Mouse (Mus musculus) kidney, postnatal 0 days (tissue): Measurements from ENCODE around the gene Farp1. TPM values are rescaled to one million over a fixed set of nuclear protein-coding genes. Genes with fewer than 3 reads are reported as not detected.
A peak's percentile ranks its signal among the peaks of the same experiment; 100 is the strongest.

Experiments
- ATAC-seq: fragments of 200-750 bp; cut with Nextera tagmentation; replicated peaks from 2 replicates; pipeline ENCODE4 v1.8.0; 2017; ENCODE audit warnings: low read depth, moderate number of reproducible peaks, moderate TSS enrichment, moderate library complexity; ENCODE audit not compliant: low FRiP score
- DNase-seq: peaks from one replicate; pipeline ENCODE4 v3.0.0-alpha.2; 2016; ENCODE audit warnings: low spot score
- H3K27ac ChIP-seq: fragments of 300-500 bp; sonication (generic); 2 replicates; pipeline ENCODE4 v1.5.1; 2014; ENCODE audit warnings: mild to moderate bottlenecking
- H3K27me3 ChIP-seq: fragments of 300-500 bp; sonication (generic); 2 replicates; pipeline ENCODE4 v1.6.1; 2014; ENCODE audit warnings: low read length, mixed read lengths; ENCODE audit not compliant: insufficient read depth
- H3K36me3 ChIP-seq: fragments of 300-500 bp; sonication (generic); 2 replicates; pipeline ENCODE4 v1.6.1; 2014; ENCODE audit warnings: low read length, mixed read lengths; ENCODE audit not compliant: insufficient read depth
- H3K4me1 ChIP-seq: fragments of 300-500 bp; sonication (generic); replicated peaks from 2 replicates; pipeline ENCODE4 v1.6.1; 2014; ENCODE audit warnings: antibody characterized with exemption, low read length, mixed read lengths; ENCODE audit not compliant: insufficient read depth
- H3K4me2 ChIP-seq: fragments of 300-500 bp; sonication (generic); 2 replicates; pipeline ENCODE4 v1.6.1; 2014; ENCODE audit warnings: mild to moderate bottlenecking, low read length, moderate library complexity, mixed read lengths
- H3K4me3 ChIP-seq: fragments of 300-500 bp; sonication (generic); replicated peaks from 2 replicates; pipeline ENCODE4 v1.5.1; 2014; ENCODE audit warnings: low read depth, low read length
- H3K9ac ChIP-seq: fragments of 300-500 bp; sonication (generic); 2 replicates; pipeline ENCODE4 v1.6.1; 2014; ENCODE audit warnings: low read depth, low read length
- H3K9me3 ChIP-seq: fragments of 300-500 bp; sonication (generic); replicated peaks from 2 replicates; pipeline ENCODE4 v1.6.1; 2016; ENCODE audit warnings: low read length, inconsistent platforms, mixed read lengths
- CTCF ChIP-seq: IDR thresholded peaks from 2 replicates; pipeline ENCODE4 v1.5.1; 2016; ENCODE audit warnings: antibody characterized with exemption, low read depth, mild to moderate bottlenecking, moderate library complexity
- WGBS: fragments of 180-500 bp; shearing (Covaris S2); extraction: QIAGEN DNeasy Blood & Tissue Kit; methylation state at CpG from one replicate; pipeline ENCODE4 v1.1.7; 2014; 5-methylcytosine and 5-hydroxymethylcytosine counted together
- polyA plus RNA-seq: library from polyadenylated mRNA; unstranded; fragments of >200 nt; fragmentation: Nextera tagmentation; extraction: Ambion mirVana; gene quantifications from 2 replicates; pipeline ENCODE4 v1.2.1, GENCODE M21; 2015

The Farp1 gene
- polyA plus RNA-seq, 1 experiment from 2014 or later, result 23.4 TPM

GRCm38 (mm10) chr14:121252542-121252941, 217.5 kb downstream of the Farp1 start:
- H3K9me3 ChIP-seq, result no peaks in the 10 kb centered on the region
- H3K27ac ChIP-seq, result no peak overlapping the region
- ATAC-seq (no peak), DNase-seq (no peak)
- H3K27me3 ChIP-seq, result no peaks in the 10 kb centered on the region
- no peak overlapping the region for H3K4me3 ChIP-seq
- no peak overlapping the region for H3K4me2 ChIP-seq
- TF ChIP-seq CTCF, result no peak
- peaks cover 23% of the 10 kb centered on the region for H3K36me3 ChIP-seq
- 91% methylated on average over 10 of the region's 10 CpGs for WGBS
- no peaks in the 10 kb centered on the region for H3K4me1 ChIP-seq
- no peak overlapping the region for H3K9ac ChIP-seq

- ATAC-seq (no peak), DNase-seq (no peak)
- H3K9me3 ChIP-seq, result no peaks in the 10 kb centered on the region
- no peak overlapping the region for H3K27ac ChIP-seq
- 92% methylated on average over 10 of the region's 10 CpGs for WGBS
- H3K36me3 ChIP-seq, result peaks cover 26% of the 10 kb centered on the region
- no peak overlapping the region for H3K4me3 ChIP-seq
- H3K4me2 ChIP-seq, result no peak overlapping the region
- H3K27me3 ChIP-seq, result no peaks in the 10 kb centered on the region
- no peak for TF ChIP-seq CTCF
- H3K4me1 ChIP-seq, result no peaks in the 10 kb centered on the region
- H3K9ac ChIP-seq, result no peak overlapping the region
These were observed 219.9 kb downstream of the Farp1 start for GRCm38 (mm10) chr14:121254869-121255268.

GRCm38 (mm10) chr14:121255469-121255868, 220.5 kb downstream of the Farp1 start:
- Histone ChIP-seq H3K27ac (no peak overlapping the region), H3K27me3 (no peaks in the 10 kb centered on the region), H3K4me1 (no peaks in the 10 kb centered on the region), H3K36me3 (peaks cover 25% of the 10 kb centered on the region), H3K9ac (no peak overlapping the region), H3K4me3 (no peak overlapping the region), H3K9me3 (no peaks in the 10 kb centered on the region), H3K4me2 (no peak overlapping the region)
- TF ChIP-seq CTCF, result no peak
- ATAC-seq, result no peak
- no peak for DNase-seq
- WGBS, result 85% methylated on average over 13 of the region's 13 CpGs

GRCm38 (mm10) chr14:121256896-121257295, 221.9 kb downstream of the Farp1 start:
- no peaks in the 10 kb centered on the region for H3K9me3 ChIP-seq
- no peak overlapping the region for H3K4me3 ChIP-seq
- no peak overlapping the region for H3K9ac ChIP-seq
- 80% methylated on average over 7 of the region's 7 CpGs for WGBS
- ATAC-seq (no peak), DNase-seq (no peak)
- peaks cover 26% of the 10 kb centered on the region; the same call in 1 of the 2 replicates for H3K36me3 ChIP-seq
- TF ChIP-seq CTCF, result no peak
- H3K27me3 ChIP-seq, result no peaks in the 10 kb centered on the region
- H3K27ac ChIP-seq, result no peak overlapping the region
- H3K4me2 ChIP-seq, result no peak overlapping the region
- H3K4me1 ChIP-seq, result no peaks in the 10 kb centered on the region

- Histone ChIP-seq H3K9me3 (no peaks in the 10 kb centered on the region), H3K4me1 (no peaks in the 10 kb centered on the region), H3K9ac (no peak overlapping the region), H3K27me3 (no peaks in the 10 kb centered on the region), H3K4me2 (no peak overlapping the region), H3K36me3 (peaks cover 22% of the 10 kb centered on the region; the same call in 1 of the 2 replicates), H3K27ac (no peak overlapping the region), H3K4me3 (no peak overlapping the region)
- DNase-seq, result no peak
- no peak for TF ChIP-seq CTCF
- WGBS, result 89% methylated on average over 11 of the region's 11 CpGs
- no peak for ATAC-seq
These were observed 224.3 kb downstream of the Farp1 start for GRCm38 (mm10) chr14:121259332-121259731.

GRCm38 (mm10) chr14:121259789-121260188, 224.8 kb downstream of the Farp1 start:
- H3K4me2 ChIP-seq, result no peak overlapping the region
- no peaks in the 10 kb centered on the region for H3K4me1 ChIP-seq
- H3K4me3 ChIP-seq, result no peak overlapping the region
- ATAC-seq (no peak), DNase-seq (peak; percentile 75)
- TF ChIP-seq CTCF, result peak; percentile 77
- peaks cover 22% of the 10 kb centered on the region; the same call in 1 of the 2 replicates for H3K36me3 ChIP-seq
- WGBS, result 60% methylated on average over 7 of the region's 7 CpGs
- no peak overlapping the region for H3K9ac ChIP-seq
- no peaks in the 10 kb centered on the region for H3K27me3 ChIP-seq
- no peaks in the 10 kb centered on the region for H3K9me3 ChIP-seq
- no peak overlapping the region for H3K27ac ChIP-seq

- H3K4me3 ChIP-seq, result no peak overlapping the region
- 68% methylated on average over 5 of the region's 5 CpGs for WGBS
- no peak overlapping the region for H3K9ac ChIP-seq
- ATAC-seq, result no peak
- 0 out of 2 replicates have a peak overlapping the region, but pooled peaks have one; percentile 1 for H3K27ac ChIP-seq
- peaks cover 22% of the 10 kb centered on the region; the same call in 1 of the 2 replicates for H3K36me3 ChIP-seq
- DNase-seq, result no peak
- no peaks in the 10 kb centered on the region for H3K27me3 ChIP-seq
- no peak overlapping the region for H3K4me2 ChIP-seq
- no peaks in the 10 kb centered on the region for H3K9me3 ChIP-seq
- no peaks in the 10 kb centered on the region for H3K4me1 ChIP-seq
- TF ChIP-seq CTCF, result no peak
These were observed 226.4 kb downstream of the Farp1 start for GRCm38 (mm10) chr14:121261229-121261879.
